Mouse (Mus musculus) C2C12 (cell line): ENCODE measurements around the gene Rsc1a1. TPM values are rescaled to one million over a fixed set of nuclear protein-coding genes. Genes with fewer than 3 reads are reported as not detected.

Experiments used
- H3K27me3 ChIP-seq: one replicate; pipeline ENCODE4 v1.6.1; 2011; ENCODE audit not compliant: control insufficient read depth, insufficient read depth, insufficient read length
- H3K36me3 ChIP-seq: one replicate; pipeline ENCODE4 v1.6.1; 2011; ENCODE audit not compliant: control insufficient read depth, insufficient read depth
- H3K4me3 ChIP-seq: one replicate; pipeline ENCODE4 v1.5.1; 2011; ENCODE audit warnings: mild to moderate bottlenecking, control low read depth; ENCODE audit not compliant: poor library complexity, insufficient read depth, severe bottlenecking
- H3K79me2 ChIP-seq: one replicate; pipeline ENCODE4 v1.6.1; 2011; ENCODE audit not compliant: control insufficient read depth, insufficient read depth
- H3K79me3 ChIP-seq: one replicate; pipeline ENCODE4 v1.6.1; 2011; ENCODE audit warnings: low read depth, control low read depth
- H3ac ChIP-seq: one replicate; pipeline ENCODE3; 2011; ENCODE audit warnings: low read depth; ENCODE audit not compliant: control insufficient read depth, insufficient read length
- CEBPB ChIP-seq: IDR thresholded peaks from one replicate; pipeline ENCODE4 v1.6.1; 2011; ENCODE audit warnings: low read depth, mild to moderate bottlenecking, control low read depth, moderate library complexity
- CTCF ChIP-seq: IDR thresholded peaks from one replicate; pipeline ENCODE4 v1.5.1; 2011; ENCODE audit not compliant: control insufficient read depth, insufficient read depth, insufficient read length
- FOSL1 ChIP-seq: IDR thresholded peaks from one replicate; pipeline ENCODE4 v1.8.0; 2011; ENCODE audit warnings: mild to moderate bottlenecking, low read length; ENCODE audit not compliant: poor library complexity, insufficient read depth, severe bottlenecking
- MAX ChIP-seq: IDR thresholded peaks from one replicate; pipeline ENCODE4 v1.6.1; 2011; ENCODE audit warnings: mild to moderate bottlenecking, control low read depth
- MYOD1 ChIP-seq: IDR thresholded peaks from one replicate; pipeline ENCODE4 v1.6.1; 2011; ENCODE audit warnings: low read depth; ENCODE audit not compliant: control insufficient read depth, insufficient read length
- MYOG ChIP-seq: IDR thresholded peaks from one replicate; pipeline ENCODE4 v1.6.1; 2011; ENCODE audit not compliant: control insufficient read depth, insufficient read length; ENCODE audit errors: extremely low read depth
- USF1 ChIP-seq: IDR thresholded peaks from one replicate; pipeline ENCODE4 v1.6.1; 2011; ENCODE audit warnings: low read depth, mild to moderate bottlenecking, control low read depth, moderate library complexity
- polyA plus RNA-seq: library from polyadenylated mRNA; unstranded; fragments of >200 nt; fragmentation: generic; extraction: Trizol; gene quantifications from one replicate; pipeline ENCODE4 v1.2.1, GENCODE M21; 2012; ENCODE audit warnings: missing spikeins

Gene Rsc1a1
- polyA plus RNA-seq, 1 experiment: 5.4 TPM

DNA sequence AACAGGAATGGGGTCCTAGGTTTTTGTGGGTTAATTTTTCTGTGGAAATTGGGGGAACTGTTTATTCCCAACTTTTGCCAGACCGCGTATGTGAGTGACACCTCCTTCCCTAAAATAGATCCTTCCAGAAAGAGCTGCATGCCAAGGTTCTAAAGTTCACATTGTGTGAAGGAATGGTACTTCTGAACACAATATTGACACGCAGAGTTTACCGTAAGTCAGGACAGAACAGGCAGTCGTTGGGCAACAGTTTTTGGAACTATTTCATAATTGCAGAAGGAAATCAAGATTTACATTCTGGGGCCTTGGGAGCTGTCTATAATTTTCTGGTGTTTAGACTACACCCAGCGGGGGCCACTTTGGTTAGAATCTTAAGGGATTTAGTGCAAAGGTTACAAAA is 36.6 kb upstream of the Rsc1a1 start:
- H3K36me3 ChIP-seq: peaks cover 14% of the 10 kb centered on the region

GRCm38 (mm10) chr4:141720761-141721523 is 35.5 kb upstream of the Rsc1a1 start:
- no peaks in the 10 kb centered on the region for H3K27me3 ChIP-seq
- no peak for TF ChIP-seq USF1
- TF ChIP-seq FOSL1: no peak
- TF ChIP-seq MYOG: no peak
- no peak for TF ChIP-seq CTCF
- TF ChIP-seq MAX: no peak
- no peak for TF ChIP-seq CEBPB
- TF ChIP-seq MYOD1: no peak
- no peak overlapping the region for H3ac ChIP-seq
- H3K4me3 ChIP-seq: no peak overlapping the region
- peaks cover 21% of the 10 kb centered on the region for H3K36me3 ChIP-seq
- H3K79me3 ChIP-seq: peaks cover 66% of the 10 kb centered on the region
- peaks cover 72% of the 10 kb centered on the region for H3K79me2 ChIP-seq

More for the DNA sequence above, 36.6 kb upstream of the Rsc1a1 start:
- H3K79me3 ChIP-seq: peaks cover 55% of the 10 kb centered on the region
- H3K79me2 ChIP-seq: peaks cover 62% of the 10 kb centered on the region
- peak overlapping the region; percentile 18 for H3ac ChIP-seq
- H3K4me3 ChIP-seq: peak overlapping the region; percentile 80
- no peaks in the 10 kb centered on the region for H3K27me3 ChIP-seq
- TF ChIP-seq FOSL1 (no peak), MAX (no peak), MYOD1 (no peak), CTCF (no peak), USF1 (no peak), CEBPB (no peak), MYOG (no peak)

GRCm38 (mm10) chr4:141719304-141719703 is 33.9 kb upstream of the Rsc1a1 start:
- no peak for TF ChIP-seq MYOD1
- no peak for TF ChIP-seq CEBPB
- TF ChIP-seq USF1: no peak
- no peak for TF ChIP-seq MAX
- no peak for TF ChIP-seq FOSL1

DNA sequence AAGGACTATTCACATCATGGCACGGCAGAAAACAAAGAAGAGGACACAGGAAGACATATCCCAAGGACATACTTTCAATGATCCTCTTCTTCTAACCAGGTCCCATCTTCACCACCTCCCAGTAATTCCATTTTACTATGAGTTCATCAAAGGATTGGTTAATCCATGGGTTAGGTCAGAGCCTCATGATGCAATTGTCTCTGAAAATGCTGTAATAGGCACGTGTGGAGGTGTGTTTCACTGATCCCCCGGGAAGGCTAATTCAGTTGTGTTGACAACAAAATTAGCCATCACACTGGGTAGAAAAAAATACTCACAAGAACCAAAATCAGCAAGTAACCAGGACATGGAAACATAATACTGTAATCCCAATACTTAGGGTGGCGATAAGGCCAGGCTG is 32.2 kb upstream of the Rsc1a1 start:
- TF ChIP-seq MYOD1 (no peak), USF1 (no peak)
- Histone ChIP-seq H3ac (no peak overlapping the region), H3K79me2 (peaks cover 100% of the 10 kb centered on the region), H3K4me3 (no peak overlapping the region), H3K36me3 (peaks cover 36% of the 10 kb centered on the region), H3K27me3 (no peaks in the 10 kb centered on the region), H3K79me3 (peaks cover 90% of the 10 kb centered on the region)

More at GRCm38 (mm10) chr4:141719304-141719703, 33.9 kb upstream of the Rsc1a1 start:
- H3K4me3 ChIP-seq: no peak overlapping the region
- H3K79me2 ChIP-seq: peaks cover 88% of the 10 kb centered on the region
- H3K27me3 ChIP-seq: no peaks in the 10 kb centered on the region
- no peak overlapping the region for H3ac ChIP-seq
- H3K79me3 ChIP-seq: peaks cover 81% of the 10 kb centered on the region
- H3K36me3 ChIP-seq: peaks cover 24% of the 10 kb centered on the region

DNA sequence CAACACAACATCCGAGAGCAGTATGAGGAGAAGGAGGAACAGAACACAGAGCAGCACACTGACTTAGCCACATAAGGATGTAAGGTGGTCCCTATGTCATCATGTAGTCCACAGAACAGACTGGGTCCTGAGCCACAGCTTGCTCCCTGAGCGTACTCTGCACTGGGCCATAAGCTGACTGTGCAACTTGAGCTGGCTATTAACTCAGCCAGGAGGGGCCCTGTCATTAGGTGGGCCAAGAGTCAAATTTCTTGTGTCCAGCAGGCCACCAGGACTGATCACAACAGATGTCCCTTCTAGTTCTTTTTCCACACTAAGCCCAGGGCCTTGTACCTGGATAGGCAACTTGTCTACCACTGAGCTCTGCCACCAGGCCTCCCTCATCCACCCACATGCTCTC is 29.6 kb upstream of the Rsc1a1 start:
- Histone ChIP-seq H3K4me3 (no peak overlapping the region), H3K27me3 (no peaks in the 10 kb centered on the region), H3K79me2 (peaks cover 86% of the 10 kb centered on the region), H3K36me3 (peaks cover 38% of the 10 kb centered on the region), H3ac (no peak overlapping the region), H3K79me3 (peaks cover 72% of the 10 kb centered on the region)
- TF ChIP-seq FOSL1 (no peak), MYOD1 (no peak), MYOG (no peak), CEBPB (no peak), USF1 (no peak), MAX (no peak), CTCF (no peak)

DNA sequence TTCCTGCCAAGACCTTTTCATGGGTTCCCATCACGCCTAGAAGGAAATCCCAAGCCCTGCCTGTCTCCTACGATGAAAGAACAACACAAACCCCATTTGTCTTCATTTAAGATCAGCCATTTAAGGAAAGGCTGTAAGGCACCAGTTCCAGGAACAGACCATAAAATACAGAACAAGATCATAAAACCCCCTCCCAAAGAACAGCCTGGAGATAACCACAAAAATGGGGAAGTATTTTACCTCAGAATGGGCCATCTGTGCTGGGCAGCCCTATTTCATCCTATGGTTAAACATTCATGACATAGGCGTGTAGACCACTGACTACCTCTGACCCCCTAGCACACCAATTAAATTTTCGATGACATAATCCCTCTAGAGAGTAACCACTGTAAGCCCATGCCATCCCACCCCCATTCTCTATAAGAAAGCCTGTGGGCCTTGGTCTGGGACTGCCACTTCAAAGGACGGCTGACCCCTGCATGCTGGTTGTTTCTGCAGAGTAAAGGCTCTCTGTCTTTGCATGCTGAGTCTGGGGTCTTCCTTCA is 28.3 kb upstream of the Rsc1a1 start:
- H3ac ChIP-seq: no peak overlapping the region
- peaks cover 58% of the 10 kb centered on the region for H3K79me3 ChIP-seq
- H3K4me3 ChIP-seq: no peak overlapping the region
- H3K27me3 ChIP-seq: no peaks in the 10 kb centered on the region
- TF ChIP-seq USF1 (no peak), MAX (no peak), CEBPB (no peak), MYOG (no peak), MYOD1 (no peak), FOSL1 (no peak), CTCF (no peak)
- peaks cover 83% of the 10 kb centered on the region for H3K79me2 ChIP-seq
- H3K36me3 ChIP-seq: peaks cover 42% of the 10 kb centered on the region
